Mouse (Mus musculus) thymus, postnatal 36 days (tissue): ENCODE data around the gene Gm38100.

Source experiments
- DNase-seq, 2 experiments: peaks; one replicate each; pipeline ENCODE4 v3.0.0; 2022; ENCODE audit warnings: mixed read lengths in 2 of 2

Gene Gm38100

DNA sequence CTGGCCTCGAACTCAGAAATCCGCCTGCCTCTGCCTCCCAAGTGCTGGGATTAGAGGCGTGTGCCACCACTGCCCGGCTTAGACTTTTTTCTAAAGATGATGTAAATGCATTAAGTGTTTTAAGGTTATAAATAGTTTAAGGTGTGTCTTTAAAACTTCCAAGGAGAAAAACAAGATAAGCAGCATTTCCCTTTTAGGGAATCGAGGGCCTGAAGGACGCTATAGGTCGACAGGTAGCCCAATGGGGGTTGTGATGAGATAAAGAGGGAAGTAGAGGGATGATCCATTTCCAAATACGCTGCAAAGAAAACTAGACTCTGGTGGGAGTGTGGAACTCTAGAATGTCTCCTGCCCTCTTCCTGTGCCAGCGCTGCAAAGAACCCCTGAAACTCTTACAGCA lies at the start of gene Gm38100:
Gm38100 (plus strand) TSS at position 301 of the 400 bp plus-strand sequence.
- DNase-seq = no peak

DNA sequence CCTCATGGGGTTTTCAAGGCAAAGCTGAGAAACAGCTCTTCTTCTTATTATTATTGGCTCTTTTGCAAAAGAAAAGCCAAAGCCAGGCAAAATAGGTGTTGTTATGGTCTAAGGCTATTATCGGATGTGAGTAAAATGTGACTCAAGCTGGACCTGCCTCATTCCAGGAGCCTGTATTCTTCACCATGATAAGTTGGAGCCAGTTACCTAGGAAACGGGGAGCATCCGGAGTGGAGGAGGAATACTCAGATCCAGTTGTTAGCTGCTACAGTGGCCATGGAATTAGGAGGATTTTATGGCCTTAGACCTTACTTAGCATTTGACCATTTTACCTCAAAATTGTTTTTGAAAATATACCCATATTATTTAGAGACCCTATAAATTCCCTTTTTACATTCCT lies 49.4 kb upstream of the Gm38100 start:
- DNase-seq = no peak

DNA sequence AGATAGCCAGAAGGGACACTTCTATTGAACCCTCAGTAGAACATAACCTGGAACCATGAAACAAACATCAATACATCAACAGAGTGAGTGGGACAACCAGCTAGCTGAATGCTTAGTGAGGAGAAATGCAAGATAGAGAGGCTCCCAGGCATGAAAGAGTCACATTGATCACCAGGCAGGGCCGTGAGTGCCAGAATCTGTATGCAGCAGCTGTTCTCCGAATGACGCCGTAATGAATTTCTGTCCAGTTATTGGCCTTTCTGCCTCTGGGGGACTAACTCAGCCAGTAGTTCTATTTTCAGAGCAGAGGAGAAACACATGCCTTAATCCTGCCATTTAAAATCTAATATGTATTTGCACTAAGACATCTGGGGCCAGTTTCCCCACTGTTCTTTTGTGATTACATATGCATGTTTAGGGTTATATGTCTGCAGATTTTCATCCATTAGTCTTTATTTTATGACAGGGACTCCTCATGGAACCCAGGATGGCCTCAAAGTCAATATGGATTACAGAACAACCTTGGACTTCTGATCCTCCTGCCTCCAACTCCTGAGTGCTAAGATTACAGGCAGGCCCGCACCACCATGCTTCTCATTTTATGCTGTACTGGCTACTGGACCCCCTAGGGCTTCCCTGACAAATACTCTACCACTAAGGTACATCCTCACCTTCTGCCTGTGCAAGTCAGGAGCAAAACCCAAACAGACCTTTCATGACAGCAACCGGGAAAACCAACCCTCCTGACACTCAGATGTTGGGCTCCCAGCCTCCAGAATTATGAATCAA lies 47.9 kb upstream of the Gm38100 start:
- no peak for DNase-seq

DNA sequence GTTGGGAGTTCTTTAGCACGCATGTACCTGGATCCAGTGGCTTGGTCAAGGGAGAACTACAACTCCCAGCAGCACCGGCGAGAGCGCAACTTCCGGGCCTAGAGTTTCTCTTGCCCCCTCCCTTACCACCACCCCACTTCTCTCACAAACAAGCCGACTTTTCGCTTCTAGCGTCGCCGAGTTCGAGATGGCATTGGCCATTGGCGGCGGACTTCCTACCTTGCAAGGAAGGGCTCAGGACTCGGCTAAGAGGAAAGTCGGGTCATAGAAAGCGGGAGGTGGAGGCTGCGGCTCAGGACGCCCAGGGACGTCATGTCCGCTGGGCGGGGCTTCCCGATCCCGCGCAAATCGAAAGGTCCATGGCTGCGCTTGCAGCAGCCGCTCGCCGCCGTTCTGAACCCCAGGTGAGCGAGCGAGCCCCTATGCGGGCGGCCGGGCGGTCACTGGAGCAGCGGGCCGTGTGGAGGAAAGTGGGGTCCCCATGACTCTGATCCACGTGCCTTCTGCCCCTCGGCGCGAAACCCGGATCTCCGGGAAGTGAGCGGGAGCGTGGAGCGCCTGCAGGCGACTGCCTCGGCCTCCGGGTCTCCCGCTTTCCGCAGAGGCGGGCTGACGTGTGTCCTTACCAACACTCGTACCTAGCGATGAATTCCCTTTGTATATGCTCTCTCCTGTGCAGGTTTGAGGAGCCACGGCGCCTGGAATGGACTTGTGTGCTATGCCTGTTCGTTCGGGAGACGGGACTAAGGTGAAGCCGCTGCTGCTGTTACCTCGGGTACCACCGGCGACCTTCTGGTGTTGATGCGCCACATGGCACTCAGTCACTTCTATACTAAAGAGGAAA lies 39.5 kb upstream of the Gm38100 start, which contains the start of gene Exo1:
Exo1 (plus strand) TSS at position 129 of the 844 bp plus-strand sequence.
- DNase-seq = peak; percentile 86 to 88

DNA sequence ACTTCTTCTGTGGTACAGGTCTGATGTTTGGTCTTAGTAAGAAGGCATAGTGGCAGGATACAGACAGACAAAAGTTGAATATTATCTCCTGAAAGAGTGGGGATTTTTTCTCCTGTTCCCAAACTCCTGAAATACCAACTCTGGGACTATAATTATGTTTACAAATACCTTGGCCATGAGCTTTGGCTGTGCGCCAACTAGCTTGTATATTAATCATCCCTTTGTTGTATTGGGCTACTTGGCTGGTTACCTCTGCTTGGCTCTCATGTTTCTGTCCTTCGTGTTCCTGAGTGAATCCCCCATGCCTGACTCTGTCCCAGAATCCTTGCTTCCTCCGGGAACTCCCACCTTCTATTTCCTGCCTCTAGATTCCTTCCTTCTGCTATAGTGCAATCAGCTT lies 36.7 kb upstream of the Gm38100 start:
- DNase-seq = no peak

DNA sequence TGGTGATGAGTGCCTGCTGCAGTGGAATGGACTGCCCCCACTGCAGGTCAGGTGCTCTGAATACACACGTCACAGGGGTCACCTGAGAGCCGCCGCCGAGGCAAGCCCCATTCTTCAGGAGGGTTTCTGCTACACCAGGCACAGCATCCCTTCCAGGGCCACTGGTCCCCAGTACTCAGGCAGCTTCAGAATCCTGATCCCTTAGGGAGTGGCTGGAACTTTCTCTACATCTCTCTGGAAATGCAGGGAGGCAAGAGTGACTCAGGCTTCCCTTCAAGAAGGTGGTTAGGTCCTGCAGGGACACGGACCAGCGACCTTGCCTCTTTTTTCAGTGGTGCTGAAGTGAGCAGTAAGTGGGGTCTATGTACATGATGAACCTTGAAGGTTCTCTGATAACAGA lies 26.9 kb upstream of the Gm38100 start:
- no peak for DNase-seq

DNA sequence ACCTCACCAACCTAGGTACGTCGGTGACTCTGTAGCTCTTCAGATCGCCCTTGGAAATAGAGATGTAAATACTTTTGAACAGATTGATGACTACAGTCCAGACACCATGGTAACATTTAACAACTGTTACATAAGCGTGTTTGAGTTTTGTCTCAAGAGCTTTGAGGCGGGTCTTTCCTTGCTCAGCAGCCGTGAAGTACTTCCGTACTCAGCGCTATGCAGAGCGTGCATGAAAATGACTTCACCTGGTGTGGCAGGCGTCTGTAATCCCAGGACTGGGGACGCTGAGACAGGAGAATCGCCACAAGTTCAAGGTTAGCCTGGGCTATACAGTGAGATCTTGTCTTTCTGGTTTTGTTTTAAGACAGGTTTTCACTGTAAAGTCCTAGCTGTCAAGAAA lies 26.4 kb upstream of the Gm38100 start:
- DNase-seq = no peak

DNA sequence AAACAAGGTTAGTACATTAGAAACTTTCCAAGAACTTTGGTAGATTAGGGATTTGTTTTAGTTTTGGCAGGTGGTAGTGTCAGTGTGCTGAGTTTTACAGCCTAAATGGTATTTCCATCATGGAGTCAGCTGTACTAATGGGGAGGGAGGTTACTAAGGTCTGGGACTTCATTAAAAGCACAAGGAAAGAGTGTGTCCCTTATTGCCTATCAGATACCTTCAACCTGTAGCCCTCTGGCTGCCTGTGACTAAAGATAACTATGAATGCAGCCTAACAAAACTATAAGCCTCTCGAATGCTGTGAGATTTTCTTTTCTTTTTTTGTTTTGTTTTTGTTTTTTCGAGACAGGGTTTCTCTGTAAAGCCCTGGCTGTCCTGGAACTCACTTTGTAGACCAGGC lies 8.9 kb upstream of the Gm38100 start:
- no peak for DNase-seq

DNA sequence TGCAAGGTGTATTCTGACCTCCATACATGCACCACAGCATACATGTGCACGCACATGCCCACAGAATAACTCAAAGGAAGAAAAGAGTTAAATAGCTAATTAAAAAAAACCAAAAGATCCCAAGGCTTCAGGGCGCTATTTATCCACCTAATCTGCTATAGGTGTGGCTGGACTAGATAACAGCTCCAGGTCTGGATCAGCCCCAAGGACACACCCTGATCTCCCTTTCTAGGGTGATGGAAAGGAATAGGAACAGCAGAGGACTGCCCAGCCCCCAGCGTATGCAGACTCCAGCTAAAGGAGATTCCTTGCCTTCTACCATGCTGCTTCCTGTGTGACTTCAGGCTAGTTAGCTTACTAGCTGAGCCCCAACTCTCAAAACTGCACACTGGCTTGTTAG lies 8.1 kb upstream of the Gm38100 start:
- DNase-seq = no peak

DNA sequence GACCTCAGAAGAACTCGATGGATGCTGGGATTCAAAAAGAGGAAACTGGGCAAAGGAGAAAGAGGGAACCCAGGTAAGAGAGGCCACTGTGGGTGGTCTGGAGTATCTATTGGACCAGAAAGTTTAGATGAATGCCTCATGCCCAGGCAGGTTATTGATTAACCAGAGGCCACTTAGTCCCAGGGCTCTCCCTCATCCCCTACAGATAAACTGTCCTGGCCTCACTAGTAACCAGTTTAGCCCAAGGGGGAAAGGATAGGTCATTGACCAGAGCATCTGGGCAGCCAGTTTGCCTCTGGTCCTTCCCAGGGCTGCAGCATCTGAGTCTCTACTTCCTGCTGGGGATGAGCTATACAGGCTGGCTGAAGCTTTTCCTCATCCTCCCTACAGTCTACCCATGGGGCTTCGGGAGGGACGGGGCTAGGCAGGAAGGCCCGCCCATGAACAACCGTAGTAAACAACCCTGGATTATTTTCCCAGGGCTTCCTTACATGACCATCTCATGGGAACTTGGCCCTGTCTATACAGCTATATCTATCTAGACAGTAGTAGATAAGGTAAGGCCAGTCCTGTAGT lies 6.3 kb upstream of the Gm38100 start:
- no peak for DNase-seq

DNA sequence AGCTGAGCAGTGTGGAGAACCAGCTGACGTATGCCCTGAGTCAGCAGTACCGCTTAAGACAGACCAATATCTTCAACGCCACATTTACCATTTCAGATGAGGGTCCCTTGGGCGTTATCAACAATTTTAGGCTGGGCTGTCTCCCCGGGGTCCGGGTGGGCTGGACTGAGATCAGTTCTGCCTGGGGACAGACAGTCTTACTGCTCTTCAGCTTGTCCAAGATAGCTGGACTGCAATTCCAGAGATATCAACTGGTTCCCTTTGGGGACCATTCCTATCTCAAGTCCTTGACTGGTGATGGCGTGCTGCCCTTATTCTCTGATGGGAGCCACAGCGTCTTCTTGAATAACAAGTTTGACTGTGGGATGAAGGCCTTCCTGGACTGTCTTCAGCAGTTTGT lies 962 bp downstream of the Gm38100 start:
- DNase-seq = no peak

DNA sequence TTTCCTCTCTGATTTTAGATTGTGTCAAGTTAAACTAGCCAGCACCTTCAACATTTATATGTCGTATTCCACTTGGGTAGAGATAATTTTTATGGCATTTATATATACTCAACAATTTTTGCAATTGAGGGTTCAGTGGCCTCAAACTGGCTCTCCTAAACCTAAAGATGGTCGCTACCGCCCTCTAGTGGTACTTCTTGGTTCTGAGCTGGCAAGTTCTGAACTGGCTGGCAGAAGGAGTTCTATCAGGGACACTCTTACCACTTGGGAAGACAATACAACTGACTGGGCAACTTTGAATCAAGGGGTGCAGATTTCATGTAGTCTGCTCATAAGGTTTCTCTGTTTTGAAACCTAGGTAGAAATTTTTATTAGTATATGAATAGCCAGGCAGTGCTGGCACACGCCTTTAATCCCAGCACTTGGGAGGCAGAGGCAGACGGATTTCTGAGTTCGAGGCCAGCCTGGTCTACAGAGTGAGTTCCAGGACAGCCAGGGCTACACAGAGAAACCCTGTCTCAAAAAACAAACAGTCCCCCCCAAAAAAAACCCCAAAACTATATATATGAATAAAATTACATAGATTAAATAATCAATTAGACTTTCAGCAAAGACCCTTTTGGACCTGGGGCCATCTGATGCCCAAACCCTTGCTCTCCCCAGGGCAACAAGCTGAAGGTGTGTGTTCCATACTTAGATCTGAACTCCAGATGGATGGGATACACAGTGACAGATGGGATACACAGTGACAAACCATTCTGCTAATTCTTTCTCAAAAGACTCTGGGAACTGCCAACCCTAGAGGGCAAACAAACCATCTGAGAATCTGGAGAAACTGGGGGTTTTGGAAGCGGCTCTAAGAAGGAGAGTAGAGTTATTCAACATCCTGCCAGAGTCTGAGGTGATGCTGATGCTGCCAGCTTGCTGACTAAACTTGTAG lies 4.0 kb downstream of the Gm38100 start:
- peak; percentile 42 to 49 for DNase-seq

DNA sequence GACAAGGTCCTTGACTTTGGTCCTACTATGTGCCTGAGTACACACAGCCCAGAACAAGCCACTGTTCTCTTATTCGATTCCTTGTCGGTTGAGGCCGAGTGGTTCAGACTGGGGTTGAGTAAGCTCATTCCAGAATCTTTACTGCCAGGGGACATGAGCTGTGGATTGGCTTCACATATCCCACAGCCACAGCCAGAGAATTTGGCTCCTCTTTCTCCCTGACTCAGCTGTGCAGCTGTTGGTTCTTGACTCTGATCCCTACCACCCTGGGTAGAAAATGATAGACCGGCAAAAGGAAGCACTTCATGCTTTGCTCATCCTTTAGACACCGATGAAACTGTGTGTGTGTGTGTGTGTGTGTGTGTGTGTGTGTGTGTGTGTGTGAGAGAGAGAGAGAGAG lies 11.3 kb downstream of the Gm38100 start:
- DNase-seq = no peak

DNA sequence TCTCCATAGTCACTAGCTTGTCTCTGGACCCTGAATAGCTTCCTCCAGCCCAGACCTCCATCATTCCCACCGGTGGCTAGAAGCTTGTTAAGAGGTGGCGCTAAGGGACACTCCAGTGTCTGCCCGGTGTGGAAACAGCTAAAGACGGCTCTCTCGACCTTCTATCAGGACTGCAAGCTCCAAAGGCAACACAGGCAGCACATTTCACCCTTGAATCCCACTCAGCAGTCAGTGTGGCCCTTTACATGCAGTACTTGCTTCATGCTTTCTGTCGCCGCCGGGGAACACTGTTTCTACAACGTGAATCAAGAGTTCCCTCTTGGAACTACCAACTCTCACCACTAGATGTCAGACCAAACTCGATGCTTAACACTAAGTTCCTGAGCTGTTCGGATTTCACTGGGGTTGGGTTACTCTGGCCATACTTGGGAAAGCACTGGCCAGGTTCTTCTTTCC lies 16.2 kb downstream of the Gm38100 start:
- peak in 1 of 2 experiments; percentile 2 for DNase-seq

DNA sequence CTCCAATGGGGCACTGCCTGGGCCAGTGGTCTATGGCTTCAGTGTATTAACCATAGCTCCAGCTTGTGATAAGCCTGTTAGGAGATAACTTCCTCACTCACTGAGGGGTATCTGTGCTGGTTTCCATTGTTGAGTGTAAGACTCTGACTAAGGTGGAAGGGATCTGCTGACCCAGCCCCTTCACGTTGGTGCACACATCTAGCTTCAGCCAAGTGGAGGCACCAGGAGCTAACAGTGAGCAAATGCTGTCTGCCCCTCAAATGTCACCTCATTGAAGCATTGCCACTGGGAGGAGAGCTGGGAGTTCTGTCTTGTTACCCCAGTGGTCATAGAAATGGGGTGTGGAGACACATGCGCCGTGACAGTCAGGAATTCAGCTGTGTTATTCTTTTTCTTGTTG lies 18.6 kb downstream of the Gm38100 start:
- DNase-seq = no peak

DNA sequence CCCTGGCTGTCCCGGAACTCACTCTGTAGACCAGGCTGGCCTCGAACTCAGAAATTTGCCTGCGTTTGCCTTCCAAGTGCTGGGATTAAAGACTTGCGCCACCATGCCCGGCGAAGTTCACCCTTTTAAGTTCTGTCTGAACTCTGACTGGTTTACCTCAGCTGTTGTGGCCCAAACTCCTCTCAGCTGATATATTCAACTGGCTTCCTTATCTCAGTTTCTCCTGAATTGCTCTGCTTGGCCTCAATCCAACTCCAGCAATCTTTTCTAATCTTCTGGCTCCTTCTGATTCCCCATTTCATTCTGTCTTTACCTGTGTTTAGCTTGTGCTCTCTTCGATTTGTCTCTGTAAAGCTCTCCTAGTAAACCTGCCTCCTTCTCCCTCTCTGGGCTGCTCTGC lies 23.0 kb downstream of the Gm38100 start:
- DNase-seq = no peak

DNA sequence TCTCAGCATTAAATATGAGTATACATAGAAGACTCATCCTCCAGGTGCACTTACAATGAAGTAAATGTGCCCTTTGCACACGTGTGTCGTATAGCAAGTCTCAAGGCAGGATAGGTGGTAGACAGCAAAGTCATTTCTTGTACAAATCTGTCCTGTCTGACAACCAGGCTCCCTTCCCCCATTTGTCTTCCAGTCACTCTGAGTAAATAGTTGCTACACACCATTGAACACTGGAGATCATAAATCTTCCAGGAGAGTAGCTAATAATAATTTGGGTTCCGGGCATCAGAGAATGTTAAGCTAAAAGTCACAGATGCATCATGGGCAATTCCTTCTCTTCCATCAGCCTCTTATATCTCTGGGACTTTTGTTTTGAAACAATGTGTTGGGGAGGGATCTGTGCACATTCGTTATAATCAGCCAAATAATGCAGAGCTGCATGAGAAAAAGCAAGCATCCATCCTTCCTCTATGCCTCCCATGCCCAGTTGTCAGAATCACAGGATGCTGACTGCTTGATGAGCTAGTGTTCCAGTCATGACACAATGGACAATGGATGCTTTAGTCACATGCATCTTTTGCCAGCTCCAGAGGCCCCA lies 26.7 kb downstream of the Gm38100 start:
- no peak for DNase-seq

DNA sequence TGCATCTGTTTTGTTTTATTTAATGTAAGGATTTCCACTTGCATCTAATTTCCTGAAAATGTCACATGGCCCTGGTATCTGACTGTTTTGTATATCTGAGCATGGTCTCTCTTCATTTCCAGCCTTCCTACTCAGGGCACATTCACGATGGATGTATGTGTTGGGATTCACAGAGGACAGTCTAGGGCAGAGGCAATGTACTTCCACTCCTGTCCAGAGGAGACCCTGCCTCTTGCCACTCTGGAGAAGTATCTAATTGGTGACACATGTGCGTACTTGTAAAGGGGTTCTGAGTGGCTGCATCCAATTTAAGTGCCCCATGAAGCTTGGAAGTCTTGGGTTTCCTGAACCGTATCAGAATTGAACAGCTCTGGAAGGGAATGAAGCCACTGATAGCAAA lies 30.3 kb downstream of the Gm38100 start:
- no peak for DNase-seq

DNA sequence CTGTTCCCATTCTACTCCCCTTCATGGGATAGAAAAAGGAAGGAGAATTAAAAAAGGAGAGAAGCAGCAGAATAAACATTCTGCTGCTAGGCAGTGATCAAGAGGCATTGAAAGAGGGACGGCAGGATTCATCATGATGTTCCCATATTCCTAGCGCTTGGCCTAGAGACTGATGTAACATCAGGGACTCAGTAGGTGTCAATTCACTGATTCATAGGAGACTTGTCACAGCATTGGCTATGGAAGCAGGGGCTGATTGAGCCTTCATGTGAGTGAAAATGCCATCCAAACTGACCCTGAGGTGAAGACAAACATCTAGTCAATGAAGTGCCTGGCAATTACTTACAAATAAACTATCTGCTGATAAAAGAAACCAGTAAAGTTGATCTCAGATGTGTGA lies 30.7 kb downstream of the Gm38100 start:
- no peak for DNase-seq

DNA sequence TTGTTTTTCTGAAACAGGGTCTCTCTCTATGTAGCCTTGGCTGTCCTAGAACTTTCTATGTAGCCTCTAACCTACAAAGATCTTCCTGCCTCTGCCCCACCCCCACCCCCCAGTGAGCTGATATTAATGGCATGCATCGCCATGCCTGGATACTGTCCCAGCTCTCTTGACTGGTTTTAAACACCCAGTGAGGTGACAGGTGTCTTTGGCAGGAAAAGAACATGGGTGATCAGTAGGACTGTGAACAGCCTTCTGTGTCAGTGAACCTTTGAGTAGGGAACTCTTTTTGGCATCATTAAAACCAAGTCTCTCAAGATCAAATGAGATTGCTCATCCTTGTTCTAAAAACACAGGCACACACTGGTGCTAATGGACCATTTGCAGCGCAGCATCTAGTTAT lies 41.7 kb downstream of the Gm38100 start:
- no peak for DNase-seq

DNA sequence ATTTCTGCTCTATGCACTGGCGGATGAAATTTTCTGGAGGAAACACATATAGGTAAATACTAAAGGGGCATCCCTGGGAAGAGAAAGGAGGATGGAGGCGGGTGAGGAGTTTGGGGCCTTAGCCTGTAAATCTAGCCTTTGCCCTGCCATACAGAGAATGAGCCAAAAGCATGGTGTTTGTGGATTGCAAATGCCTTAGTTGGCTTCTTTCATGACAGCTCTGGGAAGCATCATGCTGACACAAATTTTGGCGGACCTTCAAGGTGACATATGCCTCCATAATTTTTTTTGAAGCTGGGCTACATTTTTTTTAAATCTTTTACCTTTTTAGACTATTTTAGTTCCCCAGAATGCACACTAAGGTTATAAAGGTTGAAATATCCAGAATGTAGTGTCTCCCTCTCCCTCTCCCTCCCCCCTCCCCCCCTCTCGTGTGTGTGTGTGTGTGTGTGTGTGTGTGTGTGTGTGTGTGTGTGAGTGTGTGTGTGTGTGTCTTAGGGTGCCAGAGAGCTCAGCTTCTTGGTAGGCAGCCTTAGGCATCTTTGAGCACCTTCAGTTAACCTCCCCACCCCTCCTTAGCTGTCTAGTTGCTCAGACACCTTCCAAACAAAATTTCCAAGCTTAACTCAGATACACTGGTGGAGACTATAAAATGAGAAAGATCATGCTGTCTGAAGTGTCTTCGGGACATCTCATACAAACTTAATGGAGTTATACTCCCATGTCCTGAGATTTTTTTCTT lies 47.0 kb downstream of the Gm38100 start:
- no peak for DNase-seq
